Mouse (Mus musculus) ES-Bruce4 (cell line): Measurements from ENCODE around the gene Csf1. TPM values are rescaled to one million over a fixed set of nuclear protein-coding genes. Genes with fewer than 3 reads are reported as not detected.

Experiments used
- H3K27ac ChIP-seq: 2 replicates; pipeline ENCODE4 v1.5.1; 2012; ENCODE audit warnings: low read length, inconsistent platforms; ENCODE audit not compliant: insufficient read depth
- H3K27me3 ChIP-seq: 2 replicates; pipeline ENCODE4 v1.6.1; 2012; ENCODE audit warnings: mild to moderate bottlenecking, low read length, inconsistent platforms; ENCODE audit not compliant: control insufficient read depth, poor library complexity, insufficient read depth, severe bottlenecking
- H3K36me3 ChIP-seq: 2 replicates; pipeline ENCODE4 v1.6.1; 2012; ENCODE audit warnings: inconsistent platforms, mild to moderate bottlenecking, low read length, moderate library complexity; ENCODE audit not compliant: control insufficient read depth, poor library complexity, insufficient read depth, severe bottlenecking
- H3K4me1 ChIP-seq: one replicate; pipeline ENCODE4 v1.8.1; 2011; ENCODE audit warnings: low read length; ENCODE audit not compliant: control insufficient read depth, insufficient read depth
- H3K4me3 ChIP-seq: 2 replicates; pipeline ENCODE4 v1.5.1; 2011; ENCODE audit warnings: low read depth, mild to moderate bottlenecking, low read length
- H3K9ac ChIP-seq: 2 replicates; pipeline ENCODE4 v1.6.1; 2012; ENCODE audit warnings: low read depth, mild to moderate bottlenecking, inconsistent platforms; ENCODE audit not compliant: poor library complexity, severe bottlenecking
- H3K9me3 ChIP-seq: replicated peaks from 2 replicates; pipeline ENCODE4 v1.6.1; 2012; ENCODE audit warnings: mild to moderate bottlenecking, low read length, inconsistent platforms; ENCODE audit not compliant: control insufficient read depth, poor library complexity, insufficient read depth, severe bottlenecking
- CTCF ChIP-seq: IDR thresholded peaks from one replicate; pipeline ENCODE4 v1.8.1; 2011; ENCODE audit warnings: low read depth, low read length
- EP300 ChIP-seq: IDR thresholded peaks from 2 replicates; pipeline ENCODE4 v1.6.1; 2011; ENCODE audit warnings: low read depth, low read length; ENCODE audit not compliant: insufficient read depth
- POLR2A ChIP-seq: IDR thresholded peaks from one replicate; pipeline ENCODE4 v1.8.1; 2011; ENCODE audit warnings: low read length; ENCODE audit not compliant: insufficient read depth
- polyA plus RNA-seq: library from polyadenylated mRNA; stranded (reverse); fragments of >200 nt; gene quantifications from 2 replicates; pipeline ENCODE4 v1.2.4, GENCODE M21; 2011; ENCODE audit warnings: low read depth; ENCODE audit not compliant: missing spikeins, insufficient read depth, insufficient read length

Gene Csf1
- polyA plus RNA-seq, 1 experiment = 27.0 TPM

DNA sequence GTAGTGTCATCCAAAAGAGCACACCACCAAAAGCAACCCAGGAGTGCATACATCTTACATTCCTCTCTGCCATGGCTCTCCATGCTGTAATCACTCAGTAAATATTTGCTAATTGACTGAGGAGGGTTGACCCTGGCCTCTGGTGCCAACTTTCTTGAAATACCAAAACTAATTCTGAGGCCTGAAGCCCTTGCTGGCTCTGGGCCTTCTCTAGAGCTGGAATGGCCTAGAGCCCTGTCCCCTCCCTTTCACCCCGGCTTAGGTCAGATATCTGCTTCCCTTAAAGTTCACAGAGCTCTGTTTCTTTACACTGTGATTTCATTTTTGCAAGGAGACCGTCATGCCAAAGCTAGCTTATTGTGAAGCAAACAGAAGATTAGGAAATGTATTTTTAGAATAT is 6.5 kb upstream of the Csf1 start:
- no peak overlapping the region for H3K4me3 ChIP-seq
- H3K4me1 ChIP-seq = no peaks in the 10 kb centered on the region
- TF ChIP-seq POLR2A (no peak), EP300 (no peak), CTCF (no peak)
- no peaks in the 10 kb centered on the region for H3K36me3 ChIP-seq
- no peaks in the 10 kb centered on the region for H3K27me3 ChIP-seq
- H3K9ac ChIP-seq = no peak overlapping the region
- H3K27ac ChIP-seq = no peak overlapping the region
- H3K9me3 ChIP-seq = no peaks in the 10 kb centered on the region

GRCm38 (mm10) chr3:107765979-107766378 is 5.7 kb upstream of the Csf1 start:
- Histone ChIP-seq H3K27me3 (no peaks in the 10 kb centered on the region; the same call in 1 of the 2 replicates), H3K4me3 (no peak overlapping the region), H3K9me3 (no peaks in the 10 kb centered on the region), H3K36me3 (no peaks in the 10 kb centered on the region), H3K27ac (no peak overlapping the region), H3K9ac (no peak overlapping the region), H3K4me1 (no peaks in the 10 kb centered on the region)
- no peak for TF ChIP-seq CTCF

- Histone ChIP-seq H3K9ac (no peak overlapping the region), H3K9me3 (no peaks in the 10 kb centered on the region), H3K27me3 (no peaks in the 10 kb centered on the region; the same call in 1 of the 2 replicates), H3K36me3 (no peaks in the 10 kb centered on the region), H3K4me1 (no peaks in the 10 kb centered on the region), H3K4me3 (no peak overlapping the region), H3K27ac (no peak overlapping the region)
- TF ChIP-seq POLR2A (no peak), CTCF (no peak), EP300 (no peak)
Observed at GRCm38 (mm10) chr3:107763552-107763951, 3.3 kb upstream of the Csf1 start.

DNA sequence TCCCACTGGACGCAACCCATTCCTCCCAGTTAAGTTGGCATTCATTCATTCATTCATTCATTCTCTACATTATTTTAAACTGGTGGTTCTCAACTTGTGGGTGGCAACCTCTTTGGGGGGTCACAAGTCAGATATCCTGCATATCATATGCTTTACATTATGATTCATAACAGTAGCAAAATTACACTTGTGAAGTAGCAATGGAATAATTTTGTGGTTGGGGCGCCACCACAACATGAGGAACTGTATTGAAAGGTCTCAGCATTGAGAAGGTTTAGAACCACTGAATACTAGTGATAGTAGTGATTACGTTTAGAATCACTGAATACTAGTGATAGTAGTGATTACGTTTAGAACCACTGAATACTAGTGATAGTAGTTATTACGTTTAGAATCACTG is 1.2 kb upstream of the Csf1 start:
- H3K9ac ChIP-seq = no peak overlapping the region
- H3K27ac ChIP-seq = no peak overlapping the region
- H3K4me1 ChIP-seq = no peaks in the 10 kb centered on the region
- H3K9me3 ChIP-seq = no peaks in the 10 kb centered on the region
- no peak for TF ChIP-seq CTCF
- no peak for TF ChIP-seq POLR2A
- no peak for TF ChIP-seq EP300
- H3K36me3 ChIP-seq = no peaks in the 10 kb centered on the region
- no peaks in the 10 kb centered on the region; the same call in 1 of the 2 replicates for H3K27me3 ChIP-seq
- H3K4me3 ChIP-seq = no peak overlapping the region

DNA sequence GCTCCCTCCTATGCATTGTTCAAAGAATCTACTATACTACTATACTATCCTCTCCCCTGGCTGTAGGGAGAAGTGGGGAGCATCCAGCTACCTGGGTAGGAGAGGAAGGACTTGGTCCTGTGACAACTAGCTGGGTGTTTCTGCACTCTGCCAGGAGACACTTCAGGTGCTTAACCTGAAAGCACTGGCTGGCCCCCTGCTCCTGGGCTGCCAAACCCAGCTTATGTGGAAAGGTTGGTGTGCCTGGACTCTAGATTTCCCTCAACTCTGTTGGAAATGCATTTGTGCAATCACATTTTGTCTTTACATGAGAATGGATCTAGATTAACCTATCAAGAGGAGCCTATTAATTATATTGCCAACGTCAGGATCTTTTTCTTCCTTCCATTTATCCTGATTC is 502 bp upstream of the Csf1 start:
- no peak overlapping the region for H3K9ac ChIP-seq
- H3K27me3 ChIP-seq = no peaks in the 10 kb centered on the region; the same call in 1 of the 2 replicates
- no peaks in the 10 kb centered on the region for H3K36me3 ChIP-seq
- no peaks in the 10 kb centered on the region for H3K4me1 ChIP-seq
- no peak overlapping the region for H3K27ac ChIP-seq
- H3K4me3 ChIP-seq = no peak overlapping the region
- H3K9me3 ChIP-seq = no peaks in the 10 kb centered on the region
- TF ChIP-seq EP300 (no peak), POLR2A (no peak), CTCF (no peak)

- Histone ChIP-seq H3K27me3 (no peaks in the 10 kb centered on the region; the same call in 1 of the 2 replicates), H3K9me3 (no peaks in the 10 kb centered on the region), H3K4me3 (no peak overlapping the region), H3K4me1 (no peaks in the 10 kb centered on the region), H3K27ac (no peak overlapping the region), H3K36me3 (no peaks in the 10 kb centered on the region), H3K9ac (no peak overlapping the region)
- TF ChIP-seq POLR2A (no peak), CTCF (no peak), EP300 (no peak)
Observed at GRCm38 (mm10) chr3:107758638-107759037, 1.6 kb downstream of the Csf1 start.
